Mouse (Mus musculus): ENCODE data around the gene Itsn1. TPM values are rescaled to one million over a fixed set of nuclear protein-coding genes. Genes with fewer than 3 reads are reported as not detected.

The Itsn1 gene
- polyA plus RNA-seq, 1 experiment from 2014 or later, result 56.5 TPM

DNA sequence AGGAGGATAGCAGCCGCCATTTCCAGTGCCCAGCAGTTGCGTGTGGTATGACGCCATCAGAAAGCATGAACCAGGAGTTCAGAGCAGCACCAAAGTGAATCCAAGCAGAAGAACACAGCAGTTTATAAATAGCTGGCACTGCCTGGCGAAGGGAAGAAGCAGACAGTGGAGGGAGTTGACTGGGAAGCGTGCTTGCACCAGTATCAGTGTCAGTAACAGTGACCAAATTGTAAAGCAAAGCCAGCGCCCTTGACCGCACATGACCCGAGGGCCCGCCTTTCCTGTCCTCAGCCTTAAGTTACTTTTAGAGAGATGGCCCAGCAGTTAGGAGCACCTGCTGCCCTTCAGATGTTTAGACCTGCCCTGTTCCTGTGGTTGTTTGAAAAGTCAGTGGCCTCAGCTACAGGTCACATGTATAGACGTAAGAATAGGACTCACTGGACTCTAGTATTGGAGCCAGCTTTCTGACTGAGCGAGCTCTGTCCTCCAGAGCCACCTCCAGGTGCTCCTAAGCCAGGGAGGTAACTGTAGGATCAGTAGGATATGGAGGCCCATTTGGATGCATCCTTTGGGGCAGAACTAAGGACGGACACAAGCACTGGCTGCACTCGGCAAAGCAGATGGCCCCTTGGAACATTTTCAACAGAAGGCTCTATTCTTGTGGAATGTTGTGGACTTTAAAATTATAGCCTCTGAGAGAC lies 118.6 kb downstream of the Itsn1 start:
- WGBS, result 89% methylated on average over 13 of the region's 13 CpGs
- H3K4me3 ChIP-seq (ENCODE audit: low read depth, low read length), result no peak overlapping the region
- ATAC-seq (ENCODE audit: low read depth), result no peak
- H3K36me3 ChIP-seq (ENCODE audit: control insufficient read depth, insufficient read depth, low read length), result peaks cover 49% of the 10 kb centered on the region
- no peak overlapping the region for H3K4me2 ChIP-seq (ENCODE audit: low read depth, low read length)
- H3K27ac ChIP-seq (ENCODE audit: low read depth, low read length), result no peak overlapping the region
- 0 out of 2 replicates have a peak, but pooled peaks cover 3% of the 10 kb centered on the region for H3K4me1 ChIP-seq (ENCODE audit: control insufficient read depth, insufficient read depth, low read length)
- no peak overlapping the region for H3K9ac ChIP-seq (replicated peaks; ENCODE audit: low read depth, low read length)
- no peaks in the 10 kb centered on the region for H3K9me3 ChIP-seq (ENCODE audit: control insufficient read depth, low read length)
- H3K27me3 ChIP-seq (ENCODE audit: control insufficient read depth, insufficient read depth, low read length), result no peaks in the 10 kb centered on the region

DNA sequence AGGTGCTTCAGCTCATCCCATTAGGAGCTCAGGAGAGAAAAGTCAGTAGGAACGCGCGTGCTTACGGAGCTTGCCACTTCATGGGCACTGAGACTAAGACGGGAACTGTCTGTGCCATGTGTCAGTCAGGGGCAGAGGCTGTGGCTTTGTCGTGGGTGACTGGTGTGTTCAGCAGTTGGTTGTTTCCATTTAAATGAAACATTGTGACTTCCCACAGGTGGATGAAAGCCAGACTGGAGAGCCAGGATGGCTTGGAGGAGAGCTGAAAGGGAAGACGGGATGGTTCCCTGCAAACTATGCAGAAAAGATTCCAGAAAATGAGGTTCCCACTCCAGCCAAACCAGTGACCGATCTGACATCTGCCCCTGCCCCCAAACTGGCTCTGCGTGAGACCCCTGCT lies 119.4 kb downstream of the Itsn1 start:
- 0 out of 2 replicates have a peak, but pooled peaks cover 3% of the 10 kb centered on the region for H3K4me1 ChIP-seq (ENCODE audit: control insufficient read depth, insufficient read depth, low read length)
- no peak overlapping the region for H3K4me3 ChIP-seq (ENCODE audit: low read depth, low read length)
- H3K9ac ChIP-seq (replicated peaks; ENCODE audit: low read depth, low read length), result no peak overlapping the region
- WGBS, result 91% methylated on average over 9 of the region's 9 CpGs
- H3K9me3 ChIP-seq (ENCODE audit: control insufficient read depth, low read length), result no peaks in the 10 kb centered on the region
- ATAC-seq (ENCODE audit: low read depth), result no peak
- H3K27ac ChIP-seq (ENCODE audit: low read depth, low read length), result no peak overlapping the region
- no peak overlapping the region for H3K4me2 ChIP-seq (ENCODE audit: low read depth, low read length)
- peaks cover 49% of the 10 kb centered on the region for H3K36me3 ChIP-seq (ENCODE audit: control insufficient read depth, insufficient read depth, low read length)
- no peaks in the 10 kb centered on the region for H3K27me3 ChIP-seq (ENCODE audit: control insufficient read depth, insufficient read depth, low read length)

DNA sequence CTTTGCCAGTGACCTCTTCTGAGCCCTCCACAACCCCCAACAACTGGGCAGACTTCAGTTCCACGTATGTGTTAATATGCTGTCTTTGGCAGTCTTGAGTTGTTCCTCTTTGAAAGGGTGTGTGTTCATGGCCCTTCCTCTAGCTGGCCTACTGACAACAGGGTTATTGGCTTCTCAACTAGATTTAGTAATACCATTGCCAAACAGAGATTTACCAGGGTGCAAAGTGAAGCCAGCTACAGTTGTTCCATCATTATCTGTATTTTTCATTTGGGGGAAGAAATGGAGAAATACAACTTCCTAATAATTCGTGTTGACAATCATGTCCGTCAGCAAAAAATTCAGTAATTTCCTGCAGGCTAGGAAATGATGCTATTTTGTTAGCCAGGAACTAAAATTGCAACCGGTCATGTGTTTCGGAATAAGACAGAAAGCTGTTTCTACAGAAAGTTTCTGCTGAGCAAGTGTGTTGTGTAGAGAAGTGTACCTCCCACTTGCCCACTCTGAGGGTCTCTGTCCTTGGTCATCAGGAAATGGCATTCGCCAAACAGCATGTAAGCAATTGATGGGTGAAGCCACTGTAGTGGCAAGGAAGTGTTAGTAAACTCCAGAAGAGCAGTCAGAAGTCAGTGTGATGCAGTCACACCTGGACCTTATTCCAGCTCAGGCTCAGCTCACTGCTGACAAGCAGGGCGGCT lies 120.0 kb downstream of the Itsn1 start:
- Histone ChIP-seq H3K36me3 (ENCODE audit: control insufficient read depth, insufficient read depth, low read length) (peaks cover 51% of the 10 kb centered on the region), H3K4me3 (ENCODE audit: low read depth, low read length) (no peak overlapping the region), H3K27me3 (ENCODE audit: control insufficient read depth, insufficient read depth, low read length) (no peaks in the 10 kb centered on the region), H3K4me2 (ENCODE audit: low read depth, low read length) (no peak overlapping the region), H3K9me3 (ENCODE audit: control insufficient read depth, low read length) (no peaks in the 10 kb centered on the region), H3K4me1 (ENCODE audit: control insufficient read depth, insufficient read depth, low read length) (0 out of 2 replicates have a peak, but pooled peaks cover 3% of the 10 kb centered on the region), H3K9ac (replicated peaks; ENCODE audit: low read depth, low read length) (no peak overlapping the region), H3K27ac (ENCODE audit: low read depth, low read length) (no peak overlapping the region)
- ATAC-seq (ENCODE audit: low read depth), result no peak
- WGBS, result 94% methylated on average over 7 of the region's 7 CpGs

DNA sequence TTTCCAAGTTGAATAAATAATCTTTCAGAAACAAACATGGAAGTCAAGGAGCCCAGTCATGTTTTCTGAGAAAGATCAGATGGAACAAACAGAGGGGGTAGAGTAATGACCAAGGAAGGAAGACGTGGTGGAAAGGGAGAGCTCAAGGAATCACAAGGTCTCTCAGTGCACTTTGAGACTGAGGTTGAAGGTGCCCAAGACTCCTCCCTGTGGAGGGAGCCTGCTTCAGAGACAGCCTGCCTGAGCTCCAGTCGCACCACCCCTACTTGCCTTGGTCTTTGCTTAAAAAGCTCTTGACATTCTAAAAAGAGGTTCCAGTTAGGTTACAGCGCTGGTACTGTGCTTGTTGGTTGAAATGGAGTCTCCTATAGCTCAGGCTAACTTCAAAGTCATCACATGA lies 121.1 kb downstream of the Itsn1 start:
- peaks cover 55% of the 10 kb centered on the region for H3K36me3 ChIP-seq (ENCODE audit: control insufficient read depth, insufficient read depth, low read length)
- H3K9ac ChIP-seq (replicated peaks; ENCODE audit: low read depth, low read length), result no peak overlapping the region

DNA sequence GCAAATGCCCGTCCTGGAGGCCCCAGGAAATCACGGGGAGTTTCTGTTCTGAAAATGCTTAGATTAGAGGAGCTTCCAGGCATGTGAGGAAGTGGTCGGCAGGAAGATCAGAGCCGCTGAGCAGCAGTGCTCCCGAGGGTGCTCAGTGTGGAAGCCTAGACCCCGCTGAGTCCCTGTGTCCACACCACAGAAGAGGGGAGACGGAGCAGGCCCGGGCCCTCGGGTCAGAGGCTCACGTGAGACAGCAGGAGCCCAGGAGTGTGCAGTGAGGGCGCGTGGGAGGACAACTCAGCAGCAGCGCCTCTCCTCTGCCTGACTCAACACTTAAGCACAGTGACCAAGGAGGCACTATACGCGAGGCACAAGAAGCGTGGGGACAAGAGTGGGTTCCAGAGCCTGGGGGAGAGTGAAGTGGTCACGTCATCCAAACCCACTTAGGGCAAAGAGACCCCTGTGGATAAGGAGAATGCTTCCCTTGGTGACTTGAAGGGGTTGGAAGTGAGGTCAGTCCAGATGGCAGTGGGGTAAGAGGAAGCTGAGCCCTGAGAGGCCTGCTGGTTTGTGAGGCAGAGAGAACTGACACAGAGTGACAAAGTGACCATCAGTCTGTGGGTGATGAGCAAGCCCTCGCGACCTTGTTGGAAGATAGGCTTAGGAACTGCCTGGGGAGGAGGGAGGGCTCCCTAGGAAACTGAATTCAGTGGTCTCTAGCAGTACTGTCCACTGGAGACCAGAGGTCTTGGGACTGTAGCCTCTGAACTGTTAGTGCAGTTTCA lies 122.6 kb downstream of the Itsn1 start:
- H3K9me3 ChIP-seq (ENCODE audit: control insufficient read depth, low read length), result no peaks in the 10 kb centered on the region
- no peak overlapping the region for H3K9ac ChIP-seq (replicated peaks; ENCODE audit: low read depth, low read length)
- no peaks in the 10 kb centered on the region for H3K27me3 ChIP-seq (ENCODE audit: control insufficient read depth, insufficient read depth, low read length)
- ATAC-seq (ENCODE audit: low read depth), result no peak
- 81% methylated on average over 19 of the region's 19 CpGs for WGBS
- H3K4me1 ChIP-seq (ENCODE audit: control insufficient read depth, insufficient read depth, low read length), result no peaks in the 10 kb centered on the region
- peaks cover 62% of the 10 kb centered on the region for H3K36me3 ChIP-seq (ENCODE audit: control insufficient read depth, insufficient read depth, low read length)
- no peak overlapping the region for H3K4me3 ChIP-seq (ENCODE audit: low read depth, low read length)
- H3K4me2 ChIP-seq (ENCODE audit: low read depth, low read length), result no peak overlapping the region
- H3K27ac ChIP-seq (ENCODE audit: low read depth, low read length), result no peak overlapping the region

More for the DNA sequence above, 121.1 kb downstream of the Itsn1 start:
- Histone ChIP-seq H3K27me3 (ENCODE audit: control insufficient read depth, insufficient read depth, low read length) (no peaks in the 10 kb centered on the region), H3K4me2 (ENCODE audit: low read depth, low read length) (no peak overlapping the region), H3K9me3 (ENCODE audit: control insufficient read depth, low read length) (no peaks in the 10 kb centered on the region), H3K4me3 (ENCODE audit: low read depth, low read length) (no peak overlapping the region), H3K27ac (ENCODE audit: low read depth, low read length) (0 out of 2 replicates have a peak overlapping the region, but pooled peaks have one; percentile 28), H3K4me1 (ENCODE audit: control insufficient read depth, insufficient read depth, low read length) (0 out of 2 replicates have a peak, but pooled peaks cover 3% of the 10 kb centered on the region)
- no peak for ATAC-seq (ENCODE audit: low read depth)
- WGBS, result 91% methylated on average over 3 of the region's 3 CpGs

DNA sequence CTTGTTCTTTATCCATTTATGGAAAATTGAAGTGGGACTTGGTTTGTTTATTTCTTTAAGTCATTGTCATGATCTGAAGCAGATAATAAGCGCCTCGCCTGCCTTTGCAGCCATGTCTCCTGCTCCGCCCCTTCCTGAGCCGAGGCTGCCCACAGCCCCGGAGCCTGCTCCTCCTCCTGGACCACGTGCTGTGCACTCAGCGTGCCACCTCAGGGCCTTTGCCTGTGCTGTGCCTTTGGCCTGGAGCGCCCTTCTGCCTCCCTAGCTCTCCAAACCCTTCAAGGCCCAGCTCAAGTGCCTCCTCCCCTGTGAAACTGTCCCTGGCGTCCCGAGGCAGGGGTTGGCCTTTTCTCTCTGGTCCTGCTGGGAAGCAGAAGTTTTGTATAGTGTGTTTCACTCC lies 123.7 kb downstream of the Itsn1 start:
- Histone ChIP-seq H3K27me3 (ENCODE audit: control insufficient read depth, insufficient read depth, low read length) (no peaks in the 10 kb centered on the region), H3K4me2 (ENCODE audit: low read depth, low read length) (no peak overlapping the region), H3K36me3 (ENCODE audit: control insufficient read depth, insufficient read depth, low read length) (peaks cover 67% of the 10 kb centered on the region), H3K9me3 (ENCODE audit: control insufficient read depth, low read length) (no peaks in the 10 kb centered on the region), H3K4me3 (ENCODE audit: low read depth, low read length) (no peak overlapping the region), H3K9ac (replicated peaks; ENCODE audit: low read depth, low read length) (no peak overlapping the region), H3K27ac (ENCODE audit: low read depth, low read length) (no peak overlapping the region), H3K4me1 (ENCODE audit: control insufficient read depth, insufficient read depth, low read length) (no peaks in the 10 kb centered on the region)
- no peak for ATAC-seq (ENCODE audit: low read depth)
- 85% methylated on average over 10 of the region's 10 CpGs for WGBS

DNA sequence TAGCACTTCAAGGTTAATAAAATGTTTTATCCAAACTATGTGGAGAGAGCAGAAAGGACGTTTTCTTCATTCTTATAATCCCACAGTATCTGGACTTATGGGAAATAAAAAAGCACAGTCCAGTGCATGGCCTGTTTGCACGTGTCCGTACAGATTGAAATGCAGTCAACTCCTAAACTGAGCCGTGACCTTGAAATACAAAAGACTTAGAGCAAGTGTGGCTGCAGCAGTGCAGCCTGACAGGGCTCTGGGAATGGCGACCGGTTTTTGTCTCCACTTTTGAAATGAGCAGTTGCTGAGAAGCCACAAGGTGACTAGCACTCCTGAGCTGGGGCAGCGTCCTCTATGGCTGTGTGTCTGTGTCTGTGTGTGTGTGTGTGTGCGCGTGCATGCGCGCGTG lies 124.1 kb downstream of the Itsn1 start:
- Histone ChIP-seq H3K9me3 (ENCODE audit: control insufficient read depth, low read length) (no peaks in the 10 kb centered on the region), H3K9ac (replicated peaks; ENCODE audit: low read depth, low read length) (no peak overlapping the region), H3K36me3 (ENCODE audit: control insufficient read depth, insufficient read depth, low read length) (peaks cover 72% of the 10 kb centered on the region), H3K4me1 (ENCODE audit: control insufficient read depth, insufficient read depth, low read length) (no peaks in the 10 kb centered on the region), H3K27ac (ENCODE audit: low read depth, low read length) (no peak overlapping the region), H3K27me3 (ENCODE audit: control insufficient read depth, insufficient read depth, low read length) (no peaks in the 10 kb centered on the region), H3K4me2 (ENCODE audit: low read depth, low read length) (no peak overlapping the region), H3K4me3 (ENCODE audit: low read depth, low read length) (no peak overlapping the region)
- ATAC-seq (ENCODE audit: low read depth), result no peak
- 90% methylated on average over 12 of the region's 12 CpGs for WGBS

DNA sequence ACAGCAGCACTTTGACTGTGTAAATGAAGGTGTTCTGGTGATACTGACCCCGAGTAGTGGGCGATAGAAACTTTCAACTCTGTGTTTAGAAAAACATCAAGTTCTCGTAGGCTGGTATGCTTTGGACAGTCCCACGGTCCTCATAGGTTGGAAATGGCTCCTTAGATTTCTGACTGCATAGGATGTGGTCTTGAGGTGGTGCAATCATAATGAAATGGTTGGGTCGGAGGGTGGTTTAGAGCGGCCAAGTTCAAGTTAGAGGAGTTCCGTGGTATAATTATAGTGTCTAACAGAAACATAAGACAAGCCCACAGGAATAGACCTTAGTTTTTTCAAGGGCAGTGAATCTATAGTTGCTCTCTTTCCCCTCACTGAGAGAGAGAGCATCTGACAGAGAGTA lies 129.6 kb downstream of the Itsn1 start:
- Histone ChIP-seq H3K27me3 (ENCODE audit: control insufficient read depth, insufficient read depth, low read length) (no peaks in the 10 kb centered on the region), H3K4me3 (ENCODE audit: low read depth, low read length) (no peak overlapping the region), H3K4me2 (ENCODE audit: low read depth, low read length) (no peak overlapping the region), H3K9ac (replicated peaks; ENCODE audit: low read depth, low read length) (no peak overlapping the region), H3K27ac (ENCODE audit: low read depth, low read length) (no peak overlapping the region), H3K9me3 (ENCODE audit: control insufficient read depth, low read length) (no peaks in the 10 kb centered on the region), H3K36me3 (ENCODE audit: control insufficient read depth, insufficient read depth, low read length) (peaks cover 41% of the 10 kb centered on the region), H3K4me1 (ENCODE audit: control insufficient read depth, insufficient read depth, low read length) (peaks cover 12% of the 10 kb centered on the region)
- WGBS, result 97% methylated on average over 7 of the region's 7 CpGs
- no peak for ATAC-seq (ENCODE audit: low read depth)

DNA sequence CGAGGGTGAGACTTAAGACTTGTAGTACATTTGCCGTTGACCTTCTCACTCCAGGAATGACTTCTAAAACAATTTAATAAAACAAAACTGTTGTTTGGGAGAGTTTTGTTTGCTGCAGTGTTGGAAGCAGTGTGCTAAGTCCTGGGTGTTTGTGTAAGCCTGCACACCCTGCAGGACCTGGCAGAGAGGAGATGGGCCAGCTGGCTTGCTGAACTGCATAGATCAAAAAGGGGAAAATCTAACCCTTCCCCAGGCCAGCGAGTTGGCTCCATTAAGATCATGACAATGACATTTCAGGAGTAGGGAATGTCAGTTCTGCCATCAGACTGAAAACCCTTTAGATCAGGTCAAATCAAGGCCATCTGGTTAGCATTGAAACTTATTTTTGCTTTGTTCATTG lies 130.1 kb downstream of the Itsn1 start:
- no peak for ATAC-seq (ENCODE audit: low read depth)
- Histone ChIP-seq H3K9me3 (ENCODE audit: control insufficient read depth, low read length) (no peaks in the 10 kb centered on the region), H3K36me3 (ENCODE audit: control insufficient read depth, insufficient read depth, low read length) (peaks cover 44% of the 10 kb centered on the region), H3K9ac (replicated peaks; ENCODE audit: low read depth, low read length) (no peak overlapping the region), H3K4me2 (ENCODE audit: low read depth, low read length) (no peak overlapping the region), H3K4me3 (ENCODE audit: low read depth, low read length) (no peak overlapping the region), H3K27me3 (ENCODE audit: control insufficient read depth, insufficient read depth, low read length) (no peaks in the 10 kb centered on the region), H3K4me1 (ENCODE audit: control insufficient read depth, insufficient read depth, low read length) (peaks cover 12% of the 10 kb centered on the region), H3K27ac (ENCODE audit: low read depth, low read length) (no peak overlapping the region)
- 82% methylated on average over 3 of the region's 3 CpGs for WGBS
